Mouse (Mus musculus) c-Kit-positive CD71-negative TER-119-negative erythroid progenitor cells, embryonic 14.5 days (primary cell): ENCODE measurements at regions not wholly inside any gene's neighbourhood (a gene's known extent, or its start where the extent isn't known, plus 50 kb on each side); places are given as distances from the start of the nearest gene placed in this dataset.
"Not testable (repeated sequence)": the region's sequence is repeated elsewhere in the genome, so short reads cannot be mapped to it uniquely, and the experiment has no call there.

Experiments used
- DNase-seq: peaks from one replicate; pipeline ENCODE4 v3.0.0-alpha.2; 2013; ENCODE audit warnings: low read depth

- no peak for DNase-seq
Observed at GRCm38 (mm10) chr9:88221276-88221675, 105.7 kb upstream of the Nt5e start.

GRCm38 (mm10) chr9:88221850-88222353 lies 105.1 kb upstream of the Nt5e start:
- peak; percentile 39 for DNase-seq

GRCm38 (mm10) chr9:88237126-88237525 lies 89.9 kb upstream of the Nt5e start:
- no peak for DNase-seq

- no peak for DNase-seq
Observed at GRCm38 (mm10) chr9:88238346-88238745, 88.7 kb upstream of the Nt5e start.

GRCm38 (mm10) chr9:88240740-88241139 lies 86.3 kb upstream of the Nt5e start:
- no peak for DNase-seq

- peak; percentile 75 for DNase-seq
Observed at GRCm38 (mm10) chr9:88241203-88241995, 85.6 kb upstream of the Nt5e start.

- no peak for DNase-seq
Observed at GRCm38 (mm10) chr9:88242530-88242929, 84.5 kb upstream of the Nt5e start.

GRCm38 (mm10) chr9:88244492-88244891 lies 82.5 kb upstream of the Nt5e start:
- DNase-seq: no peak

GRCm38 (mm10) chr9:88255948-88256347 lies 71.0 kb upstream of the Nt5e start:
- no peak for DNase-seq

GRCm38 (mm10) chr9:88259627-88260026 lies 67.4 kb upstream of the Nt5e start:
- no peak for DNase-seq

- no peak for DNase-seq
Observed at GRCm38 (mm10) chr9:88260072-88260635, 66.8 kb upstream of the Nt5e start.

GRCm38 (mm10) chr9:88262461-88262860 lies 64.5 kb upstream of the Nt5e start:
- no peak for DNase-seq

- not testable (repeated sequence) for DNase-seq
Observed at GRCm38 (mm10) chr9:88266346-88266745, 60.7 kb upstream of the Nt5e start.

- DNase-seq: no peak
Observed at GRCm38 (mm10) chr9:88268811-88269210, 58.2 kb upstream of the Nt5e start.

GRCm38 (mm10) chr9:88269216-88269615 lies 57.8 kb upstream of the Nt5e start:
- DNase-seq: no peak

GRCm38 (mm10) chr9:88270836-88271235 lies 56.2 kb upstream of the Nt5e start:
- DNase-seq: no peak

- peak; percentile 54 for DNase-seq
Observed at GRCm38 (mm10) chr9:88273304-88273703, 53.7 kb upstream of the Nt5e start.

- no peak for DNase-seq
Observed at GRCm38 (mm10) chr9:88274040-88274439, 53.0 kb upstream of the Nt5e start.

GRCm38 (mm10) chr9:88274681-88275336 lies 52.2 kb upstream of the Nt5e start:
- DNase-seq: no peak

GRCm38 (mm10) chr9:88276023-88276568 lies 50.9 kb upstream of the Nt5e start:
- DNase-seq: no peak

- no peak for DNase-seq
Observed at GRCm38 (mm10) chr9:88277031-88277430, 50.0 kb upstream of the Nt5e start.
